Mouse (Mus musculus): Measurements from ENCODE around the gene Tgfb2.

DNA sequence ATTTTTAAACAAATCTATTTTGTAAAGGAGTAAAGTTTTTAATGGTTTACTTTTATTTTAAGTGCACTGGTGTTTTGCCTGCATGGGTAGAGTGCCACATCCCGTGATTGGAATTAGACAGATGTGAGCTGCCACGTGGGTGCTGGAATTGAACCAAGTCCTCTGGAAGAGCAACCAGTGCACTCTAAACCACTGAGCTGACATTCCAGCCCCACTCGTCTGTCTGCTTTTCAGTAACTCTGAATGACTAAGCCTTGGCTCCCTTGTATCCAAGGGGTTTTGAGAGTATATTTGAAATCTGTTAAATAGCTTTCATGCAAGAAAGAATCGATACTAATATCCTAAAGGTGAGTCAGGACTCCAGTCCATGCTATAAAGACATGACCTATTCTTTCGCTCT is 13.1 kb upstream of the Tgfb2 start:
- TF ChIP-seq TCF12 (IDR thresholded peaks at IDR 0.05; ENCODE audit: insufficient read depth, poor library complexity, severe bottlenecking) (no peak), POLR2AphosphoS2 (IDR thresholded peaks at IDR 0.05; ENCODE audit: insufficient read length, low read depth) (no peak)
